Mouse (Mus musculus): ENCODE data around the gene 6820408C15Rik.
"Not testable (repeated sequence)": the region's sequence is repeated elsewhere in the genome, so short reads cannot be mapped to it uniquely, and the experiment has no call there.

The 6820408C15Rik gene

DNA sequence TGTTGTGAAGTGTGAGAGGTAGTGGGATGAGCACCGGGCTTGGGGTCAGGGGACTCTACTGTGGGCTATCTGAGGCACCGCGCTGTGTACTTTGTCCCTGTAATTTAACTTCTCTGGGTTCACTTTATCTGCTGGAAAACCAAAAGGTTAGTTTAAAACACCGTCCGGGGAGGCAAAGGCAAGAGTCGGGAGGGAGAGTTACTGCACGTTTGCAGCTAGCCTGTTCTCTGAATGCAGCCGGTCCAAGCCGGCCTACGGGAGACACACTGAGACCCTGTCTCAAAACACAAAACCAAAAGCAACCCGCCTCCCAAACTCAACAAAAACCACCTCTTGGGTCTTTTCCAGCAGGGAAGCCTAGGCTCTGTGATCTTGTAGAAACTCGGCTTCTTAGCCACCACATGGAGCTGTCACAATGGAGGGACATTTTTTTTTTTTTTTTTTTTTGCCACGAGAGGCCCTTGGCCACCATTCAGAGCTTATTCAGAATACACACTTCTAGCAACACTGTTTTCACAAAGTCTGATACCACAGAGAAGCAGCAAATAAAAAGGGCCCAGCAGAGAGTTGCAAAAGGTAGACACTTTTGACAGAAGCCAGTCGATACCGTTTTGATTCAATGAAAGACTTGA, 2.7 kb upstream of the 6820408C15Rik start:
- peak; percentile 24 for DNase-seq

DNA sequence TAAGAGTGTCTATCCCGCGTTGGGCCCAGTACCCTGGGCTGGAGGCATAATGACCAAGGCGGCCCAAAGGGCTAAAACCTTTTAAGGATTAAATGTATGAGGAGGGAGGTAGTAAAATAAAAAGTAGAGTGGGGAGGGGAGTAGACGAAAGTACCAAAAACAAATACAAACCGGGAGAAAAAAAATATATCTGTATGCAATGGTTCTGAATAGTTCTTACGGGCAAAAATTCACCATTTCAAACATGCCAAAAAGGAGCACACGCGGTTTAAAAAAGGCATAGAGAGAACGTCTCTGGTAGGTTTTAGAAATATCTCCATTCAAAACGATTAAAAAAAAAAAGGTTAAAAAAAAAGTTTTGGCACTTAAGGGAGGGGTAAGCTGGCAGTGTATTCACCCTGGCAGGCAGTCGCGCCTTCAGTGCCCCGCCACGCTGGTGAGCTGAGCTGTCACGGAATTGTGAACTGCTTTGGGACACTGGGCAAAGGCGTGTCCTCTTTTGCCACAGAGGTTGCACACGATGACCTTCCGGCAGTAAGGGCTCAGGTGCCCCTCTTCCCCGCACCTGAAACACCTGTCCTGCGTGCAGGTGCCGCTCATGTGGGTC, 2.1 kb upstream of the 6820408C15Rik start:
- DNase-seq = peak; percentile 61

DNA sequence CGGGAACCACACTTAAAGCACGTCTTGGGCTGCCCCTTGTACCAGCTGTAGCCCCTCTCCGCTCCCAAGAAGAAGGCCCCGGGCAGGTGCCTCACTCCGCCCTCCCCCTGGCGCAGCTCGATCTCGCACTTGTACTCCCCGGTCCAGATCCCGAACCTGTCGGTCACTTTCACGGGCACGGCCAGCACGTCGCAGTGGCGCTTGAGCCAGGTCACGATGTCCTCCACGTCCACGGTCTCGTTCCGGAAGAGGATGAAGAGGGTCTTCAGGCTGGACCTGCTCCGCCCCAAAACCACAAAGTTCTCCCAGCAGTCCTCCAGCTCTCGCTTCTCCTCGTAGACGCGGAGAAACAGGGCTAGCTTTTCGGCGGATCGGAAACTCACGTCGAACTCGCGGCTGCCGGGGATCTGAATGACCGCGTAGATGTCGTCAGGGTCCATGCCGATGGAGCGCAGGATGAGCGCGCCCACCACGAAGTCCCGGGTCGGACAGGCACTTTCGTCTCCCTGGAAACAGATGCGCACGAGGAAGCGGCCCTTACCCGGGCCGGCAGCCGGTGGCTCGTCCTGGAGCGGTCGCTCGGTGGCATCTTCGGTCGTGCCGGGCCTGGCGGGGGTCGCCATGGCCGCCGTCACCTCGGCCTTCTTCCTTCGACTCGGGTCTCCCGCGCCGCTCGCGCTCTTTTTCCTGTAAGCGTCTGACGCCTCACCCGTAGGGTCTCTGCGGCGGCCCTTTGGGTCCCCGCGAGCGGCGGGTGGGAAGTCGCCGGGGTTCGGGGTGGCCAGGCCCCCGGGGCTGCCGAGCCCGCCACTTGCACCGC, 1.4 kb upstream of the 6820408C15Rik start:
- DNase-seq = peak; percentile 46

DNA sequence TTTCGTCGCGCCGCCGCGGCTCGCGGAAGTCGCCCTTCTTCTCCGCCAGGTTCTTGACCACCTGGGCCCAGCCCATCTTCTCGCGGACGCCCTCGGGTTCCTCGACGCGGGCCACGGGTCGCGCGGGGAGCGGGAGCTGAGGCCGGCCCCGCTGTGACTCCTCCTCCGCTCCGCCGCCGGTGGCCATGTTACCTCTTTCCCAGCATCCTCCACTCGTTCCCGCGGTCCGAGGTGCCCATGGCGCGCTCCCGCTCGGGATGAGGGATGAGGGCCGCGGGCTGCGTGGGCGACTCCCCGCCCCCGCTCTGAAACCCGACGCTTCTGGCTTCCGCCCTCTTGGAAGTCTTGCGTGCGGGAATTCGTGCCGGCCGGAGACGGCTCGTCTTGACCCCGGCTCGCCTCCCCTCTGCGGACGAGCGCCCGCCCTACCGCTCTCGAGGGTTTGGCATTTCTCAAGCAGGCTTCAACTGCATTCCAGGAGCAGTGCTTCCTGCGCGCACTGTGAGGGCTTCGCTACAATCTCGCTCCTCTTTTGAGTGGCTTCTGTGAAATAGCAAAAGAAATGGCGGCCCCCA, 709 bp upstream of the 6820408C15Rik start, which contains the start of gene Zcchc3:
Zcchc3 (minus strand) TSS at position 437 of the 575 bp plus-strand sequence.
- peak; percentile 93 for DNase-seq

DNA sequence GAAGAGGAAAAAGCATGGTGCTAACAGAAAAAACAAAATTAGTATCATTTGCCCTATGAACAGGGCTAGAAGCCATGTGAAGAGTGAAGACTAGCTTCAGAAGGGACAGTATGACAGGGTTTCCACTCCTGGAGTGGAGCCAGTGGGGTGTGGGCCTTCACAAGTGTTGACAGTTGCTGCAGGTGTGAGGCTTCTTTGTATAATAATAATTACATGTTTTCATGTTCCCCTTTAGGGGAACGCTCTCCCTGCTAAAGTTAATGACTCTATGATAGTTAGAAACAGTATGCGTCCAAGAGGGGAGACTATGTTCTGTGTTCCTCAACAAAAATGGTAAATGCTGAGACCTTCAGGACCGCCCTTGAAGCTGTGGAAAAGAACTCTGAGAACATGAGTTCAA, 399 bp downstream of the 6820408C15Rik start:
- DNase-seq = no peak

DNA sequence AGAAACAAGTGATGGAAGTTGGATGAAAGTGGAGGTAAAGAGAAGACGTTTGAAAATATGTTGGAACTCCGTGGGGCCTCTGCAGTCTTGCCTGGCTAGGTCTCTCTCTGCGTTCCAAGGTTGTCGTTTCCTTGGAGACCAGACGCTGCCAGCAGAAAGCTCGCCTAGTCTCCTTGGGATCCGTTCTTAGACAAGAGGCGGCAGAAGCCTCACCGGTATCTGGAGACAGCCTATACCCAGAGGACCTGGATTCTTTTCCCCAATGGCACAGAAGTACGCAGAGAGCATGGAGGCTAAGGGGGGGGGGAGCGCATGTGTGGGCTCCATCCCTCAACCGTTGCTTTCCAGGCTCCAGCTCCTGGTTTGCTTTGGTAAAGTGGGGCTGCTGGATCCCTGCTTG, 12.1 kb downstream of the 6820408C15Rik start:
- peak; percentile 25 for DNase-seq

DNA sequence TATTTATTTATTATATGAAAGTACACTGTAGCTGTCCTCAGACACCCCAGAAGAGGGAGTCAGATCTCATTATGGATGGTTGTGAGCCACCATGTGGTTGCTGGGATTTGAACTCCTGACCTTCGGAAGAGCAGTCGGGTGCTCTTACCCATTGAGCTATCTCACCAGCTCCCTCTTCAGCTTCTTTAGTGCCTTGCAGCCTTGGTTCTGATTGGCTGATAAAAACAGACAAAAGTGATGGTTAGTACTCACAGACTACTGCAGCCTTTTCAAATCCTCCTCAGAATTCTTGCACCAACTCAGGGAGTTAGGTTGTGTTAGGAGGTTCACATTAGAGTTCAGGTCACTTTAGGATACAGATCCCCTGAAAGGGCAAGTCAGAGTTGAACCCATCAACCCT, 13.1 kb downstream of the 6820408C15Rik start:
- DNase-seq = not testable (repeated sequence)

DNA sequence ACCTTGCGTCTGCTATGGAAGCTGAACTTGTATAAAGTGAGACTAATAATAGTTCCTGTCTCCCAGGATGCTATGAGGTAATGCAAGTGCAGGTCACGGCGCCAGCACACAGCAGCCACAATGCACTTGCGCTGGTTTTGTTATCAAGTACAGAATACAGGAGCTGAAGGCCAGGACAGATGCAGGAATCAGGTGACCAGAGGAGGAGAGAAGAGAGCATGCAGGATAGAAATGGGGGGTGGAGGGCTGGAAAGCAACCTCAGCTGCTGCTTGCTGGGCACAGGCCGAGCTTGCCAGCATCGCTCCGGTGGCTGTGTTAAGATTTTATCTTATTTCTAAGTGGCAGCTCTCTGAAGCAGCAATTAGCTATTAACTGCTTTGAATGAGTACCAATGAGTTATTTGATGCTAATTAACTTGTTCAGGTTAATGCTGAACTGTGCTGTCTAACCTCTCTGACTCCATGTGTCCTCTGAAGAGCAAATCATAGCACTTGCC, 21.1 kb downstream of the 6820408C15Rik start:
- DNase-seq = peak; percentile 55

DNA sequence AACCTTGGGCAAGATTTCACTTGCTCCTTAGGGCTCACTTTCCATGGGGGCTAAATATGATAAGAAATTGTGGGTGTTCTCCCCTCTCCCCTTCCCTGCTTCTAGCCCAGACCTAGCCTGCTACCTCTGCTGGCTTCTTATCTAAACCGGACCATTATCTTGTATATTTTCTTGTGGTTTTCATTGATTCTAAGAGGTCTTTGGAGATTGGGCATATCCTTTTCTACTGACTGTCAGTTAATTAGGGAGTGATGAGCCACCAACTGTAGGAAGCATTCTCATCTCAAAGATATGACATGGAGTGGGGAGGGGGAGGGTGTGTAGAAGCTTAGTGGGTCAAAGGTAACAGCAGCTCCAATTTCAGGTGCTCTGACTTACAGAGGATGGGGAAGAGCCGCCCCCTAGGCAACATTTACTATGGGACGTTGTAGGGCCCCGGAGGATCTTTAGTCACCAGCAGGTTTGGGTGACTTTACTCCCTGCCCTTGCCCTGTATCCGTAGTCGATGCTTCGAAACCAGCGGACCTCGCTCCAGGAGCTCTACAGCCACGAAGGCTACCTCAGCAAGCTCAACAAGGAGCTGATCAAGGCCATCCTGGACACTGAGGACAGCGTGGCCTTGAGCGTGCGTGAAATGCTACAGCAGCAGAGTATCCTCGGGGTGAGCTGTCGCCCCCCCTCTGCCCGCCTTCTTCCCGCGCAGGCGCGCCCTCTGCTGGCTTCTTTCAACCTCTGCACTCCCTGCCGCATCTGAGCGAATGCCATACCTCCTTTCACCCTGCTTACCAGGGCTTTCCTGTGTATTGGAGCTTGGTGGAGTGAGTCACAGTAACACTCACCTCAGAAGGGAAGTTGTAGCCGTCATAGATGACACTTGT, 21.8 kb downstream of the 6820408C15Rik start:
- DNase-seq = peak; percentile 88

DNA sequence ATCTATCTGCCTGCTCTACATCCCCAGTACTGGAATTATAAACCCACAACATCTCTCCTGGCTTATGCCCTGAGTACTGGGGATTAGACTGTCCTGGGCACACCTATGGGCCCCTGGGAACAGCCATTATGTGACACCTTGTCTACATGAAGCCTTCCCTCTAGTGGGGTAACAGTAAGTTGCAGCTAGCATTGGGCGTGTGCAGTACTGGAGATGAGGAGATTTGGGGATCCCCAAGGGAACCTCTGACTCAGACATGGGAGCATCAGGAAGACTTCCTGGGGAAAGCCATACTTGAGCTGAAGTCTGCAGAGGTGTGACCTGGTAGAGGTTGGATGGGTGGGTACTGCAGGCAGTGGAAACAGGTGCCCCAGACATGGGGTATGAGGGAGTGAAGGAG, 23.6 kb downstream of the 6820408C15Rik start:
- no peak for DNase-seq

DNA sequence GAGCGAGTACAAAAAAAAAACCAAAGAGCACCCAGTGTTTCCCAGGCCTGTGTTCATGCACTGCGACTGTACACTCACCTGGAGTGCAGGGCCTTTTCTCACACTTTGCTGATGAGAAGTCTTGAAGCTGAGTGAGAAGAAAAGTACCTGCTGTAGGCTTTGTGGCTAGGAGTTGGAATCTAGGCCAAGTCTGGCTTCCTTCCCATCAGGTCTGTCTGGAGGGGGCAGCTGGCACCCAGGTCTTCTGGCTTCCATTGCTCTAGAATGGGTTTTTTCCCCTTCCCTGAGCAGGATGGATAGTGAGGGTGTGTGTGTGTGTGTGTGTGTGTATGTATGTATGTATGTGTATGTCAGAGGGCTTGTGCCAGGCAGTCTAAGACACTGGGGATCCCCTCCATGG, 24.4 kb downstream of the 6820408C15Rik start:
- DNase-seq = no peak

DNA sequence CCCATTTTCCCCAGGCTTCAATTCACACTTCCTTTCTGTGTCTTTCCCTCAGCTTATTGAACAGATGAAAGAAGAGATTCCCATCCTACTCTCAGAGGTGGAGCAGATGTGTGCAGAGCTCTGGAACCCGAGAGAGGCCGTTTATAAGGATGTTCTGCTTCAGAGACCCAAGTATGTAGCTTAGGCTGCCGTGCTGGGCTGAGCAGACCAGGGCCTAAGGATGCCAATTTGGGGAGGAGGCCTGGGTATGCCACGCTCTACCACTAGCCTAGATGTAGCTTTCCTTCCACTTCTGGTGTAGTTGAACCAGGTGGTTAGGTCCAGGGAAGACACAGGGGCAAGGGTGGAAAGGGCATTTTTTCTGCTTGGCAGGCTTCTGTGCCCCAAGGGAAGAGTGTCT, 26.9 kb downstream of the 6820408C15Rik start:
- DNase-seq = no peak

DNA sequence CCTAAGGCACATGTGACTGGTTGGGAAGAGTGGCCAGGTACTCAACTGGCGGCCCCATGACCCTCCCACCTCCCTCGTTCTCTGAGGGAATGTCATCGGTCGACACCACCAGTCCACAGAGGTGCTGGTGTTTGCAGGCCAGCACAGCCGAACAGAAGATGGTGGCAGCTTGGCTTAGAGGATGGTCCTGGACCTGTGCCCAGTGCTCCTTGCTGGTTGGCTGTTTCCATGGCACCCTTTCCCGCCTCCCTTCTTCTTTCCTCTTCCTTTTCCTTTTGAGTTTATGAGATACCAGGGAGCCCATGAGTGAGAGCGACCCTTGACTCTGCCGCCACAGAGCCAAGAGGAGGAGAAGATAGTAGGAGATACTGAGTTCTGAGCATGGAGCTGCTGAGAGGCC, 27.9 kb downstream of the 6820408C15Rik start:
- no peak for DNase-seq

DNA sequence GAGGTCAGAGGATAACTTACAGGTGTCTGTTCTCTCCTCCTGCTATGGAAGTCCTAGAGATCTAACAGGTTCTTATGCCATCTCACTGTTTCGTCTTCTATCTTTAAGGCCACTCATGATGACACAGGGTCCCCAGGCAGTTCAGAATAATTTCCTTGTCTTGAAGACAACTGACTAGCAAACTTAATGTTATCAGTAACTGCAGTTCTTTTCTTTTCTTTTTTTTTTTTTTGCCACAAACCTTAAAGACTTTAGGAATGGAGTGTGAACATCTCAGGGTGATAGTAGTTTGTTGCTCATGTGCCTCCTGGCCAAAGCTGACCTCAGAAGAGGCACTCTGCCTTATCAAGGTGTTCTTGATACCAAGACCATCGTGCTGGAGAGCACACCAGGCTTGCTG, 31.3 kb downstream of the 6820408C15Rik start:
- no peak for DNase-seq

DNA sequence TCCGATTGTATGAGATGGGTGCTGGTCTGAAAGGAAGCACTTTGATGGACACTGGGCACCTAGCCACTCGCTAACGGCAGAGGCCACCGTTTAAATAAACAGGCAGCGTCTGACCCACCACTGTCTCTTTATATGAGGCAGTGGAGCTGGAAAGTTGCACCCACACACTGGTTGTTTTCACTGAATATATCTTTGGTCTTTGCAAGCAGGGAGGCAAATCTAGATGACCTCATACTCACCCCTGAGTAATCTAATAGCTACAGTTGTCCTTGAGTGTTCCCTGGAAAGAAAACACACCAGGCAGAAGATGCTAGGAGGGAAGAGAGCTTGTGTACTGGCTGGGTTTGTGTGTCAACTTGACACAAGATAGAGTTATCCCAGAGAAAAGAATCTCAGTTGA, 32.1 kb downstream of the 6820408C15Rik start:
- DNase-seq = no peak

DNA sequence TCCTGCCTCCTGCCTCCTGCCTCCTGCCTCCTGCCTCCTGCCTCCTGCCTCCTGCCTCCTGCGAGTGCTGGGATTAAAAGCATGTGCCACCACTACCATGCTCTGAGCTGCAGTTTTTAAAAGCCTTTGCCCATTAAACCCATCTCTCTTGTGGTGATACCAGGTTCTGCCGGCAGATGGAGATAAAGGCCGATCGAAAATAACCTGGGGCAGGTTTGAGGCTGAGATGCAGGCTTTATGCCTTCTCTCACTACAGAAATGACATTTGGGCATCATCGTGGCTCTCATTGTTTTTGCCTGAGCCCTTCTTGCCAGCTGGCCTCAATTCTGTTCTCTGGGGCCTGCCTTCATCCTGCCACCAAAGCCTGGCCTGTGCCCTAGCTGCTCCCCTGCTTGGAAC, 34.9 kb downstream of the 6820408C15Rik start:
- DNase-seq = peak; percentile 65

DNA sequence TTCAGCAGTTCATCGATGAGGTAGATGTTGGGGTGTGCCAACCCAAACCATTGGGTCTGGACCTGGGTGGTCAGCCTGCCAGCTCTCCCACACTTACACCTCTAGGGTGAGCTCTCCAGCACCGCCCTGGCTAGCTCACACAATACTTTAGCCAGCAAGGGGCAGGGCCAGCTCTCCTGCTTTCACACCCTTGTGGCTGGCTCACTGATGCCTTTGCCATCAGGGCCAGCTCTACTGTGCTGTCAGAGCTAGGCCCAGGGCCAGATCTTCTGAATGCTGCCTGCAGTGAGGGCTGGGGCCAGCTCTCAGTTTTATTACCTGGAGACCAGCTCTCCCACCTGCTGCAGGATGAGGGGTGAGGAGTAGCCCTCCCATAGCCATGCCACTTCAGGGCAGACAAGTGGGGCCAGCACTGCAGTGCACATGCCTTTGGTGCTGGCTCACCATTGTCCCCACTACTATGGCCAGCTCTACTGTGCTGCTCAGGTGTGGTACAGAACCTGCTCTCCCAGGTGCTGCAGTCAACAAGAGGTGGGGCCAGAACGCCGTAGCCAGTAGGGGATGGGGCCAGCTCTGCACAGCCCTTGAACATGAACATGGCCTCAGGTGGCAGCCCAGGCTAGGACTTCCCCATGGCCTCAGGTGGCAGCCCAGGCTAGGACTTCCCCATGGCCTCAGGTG, 36.9 kb downstream of the 6820408C15Rik start:
- no peak for DNase-seq

DNA sequence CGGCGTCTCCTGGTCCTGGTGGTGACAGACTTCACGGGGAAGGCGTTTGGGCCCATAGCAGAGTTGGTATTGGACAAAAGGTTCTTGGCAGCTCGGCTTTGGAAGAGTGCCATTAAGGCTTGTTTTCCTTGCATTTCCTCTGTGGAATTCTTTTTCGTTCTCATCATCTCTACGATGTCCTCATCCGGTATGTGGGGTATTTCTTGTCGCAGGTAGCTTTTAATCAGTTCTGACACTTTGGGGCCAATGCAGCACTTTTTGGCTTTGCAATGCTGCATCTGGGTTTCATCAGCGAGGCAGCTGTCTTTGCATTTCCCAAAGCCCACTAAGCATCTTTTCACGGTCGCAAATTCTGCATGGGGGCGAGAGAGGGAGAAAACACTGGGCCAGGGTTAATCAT, 43.9 kb downstream of the 6820408C15Rik start:
- DNase-seq = no peak

DNA sequence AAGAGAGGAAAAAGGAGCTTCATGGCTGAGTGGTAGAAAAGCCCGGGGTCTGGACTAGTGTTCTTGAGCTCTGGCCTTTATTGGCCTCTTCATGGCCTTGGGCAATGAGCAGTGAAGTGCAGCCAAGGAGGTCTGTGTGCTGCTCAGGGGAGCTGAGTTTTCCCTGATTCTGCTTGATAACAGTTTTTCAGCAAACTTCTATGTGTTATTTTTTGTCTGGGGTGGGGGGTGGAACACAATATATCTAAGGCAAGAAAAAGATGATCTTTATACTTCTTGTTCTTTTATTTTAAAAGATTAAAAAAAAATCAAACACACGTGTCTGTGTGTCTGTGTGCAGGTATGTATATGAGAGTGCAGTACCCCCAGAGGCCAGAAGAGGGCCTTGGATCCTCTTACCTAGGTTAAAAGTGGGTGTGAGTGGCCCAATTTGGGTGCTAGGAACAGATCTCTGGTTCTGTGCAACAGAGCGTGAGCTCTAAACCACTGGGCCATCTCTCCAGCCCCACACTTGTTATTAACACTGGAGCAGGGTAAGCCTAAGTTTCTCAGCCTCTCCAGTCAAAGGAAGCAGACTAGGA, 49.3 kb downstream of the 6820408C15Rik start, which contains the start of gene Defb23:
Defb23 (minus strand) TSS at position 51 of the 581 bp plus-strand sequence.
- no peak for DNase-seq

DNA sequence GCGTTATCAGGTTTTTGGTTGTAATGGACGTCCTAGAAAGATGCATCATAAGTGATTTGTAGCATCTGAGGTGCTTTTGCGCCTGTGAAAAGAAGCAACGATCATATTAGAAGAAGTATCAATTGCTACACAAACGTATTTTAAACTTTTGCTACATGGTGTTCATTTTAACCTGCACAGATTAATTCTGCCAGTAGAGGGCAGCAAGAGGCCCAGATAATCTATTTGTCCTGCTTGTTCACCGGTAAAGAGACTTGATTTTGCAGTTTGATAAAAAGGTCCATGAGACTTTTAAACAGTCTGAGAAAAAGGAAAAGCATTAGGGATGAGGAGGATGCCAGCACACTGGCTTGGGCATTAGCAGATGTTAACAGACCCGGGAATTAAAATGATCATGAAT, 55.6 kb downstream of the 6820408C15Rik start:
- peak; percentile 69 for DNase-seq

DNA sequence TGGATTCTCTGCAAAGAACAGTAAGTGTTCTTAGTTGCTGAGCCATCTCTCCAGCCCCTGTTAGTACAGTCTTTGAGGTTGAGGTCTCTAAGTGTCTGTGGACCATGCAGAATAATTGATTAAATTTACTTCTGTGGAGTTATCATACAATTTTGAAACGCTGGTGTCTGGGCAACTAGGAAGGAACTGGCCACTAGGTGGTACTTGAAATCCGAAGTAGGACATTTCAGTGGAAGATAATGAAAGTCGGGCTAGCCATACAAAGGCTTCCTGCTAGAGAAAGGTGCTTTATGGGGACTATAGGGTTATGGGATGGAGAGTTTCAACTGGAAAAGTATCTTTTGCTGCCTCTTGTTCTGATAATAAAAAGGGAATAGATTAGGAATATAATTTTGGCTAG, 57.0 kb downstream of the 6820408C15Rik start:
- peak; percentile 21 for DNase-seq

Measured in kidney, postnatal 14 days (tissue).